8 mouse cellular contexts compared by ENCODE assay signal in genomic region chr11:35852731-35853130, GRCm38 (mm10). TPM values are rescaled to one million over a fixed set of nuclear protein-coding genes. Genes with fewer than 3 reads are reported as not detected.
DNase-seq lines count a peak whose midpoint lies in the region; ATAC-seq lines count a peak whose summit lies in the region.

No protein-coding gene starts in this region.

- no peaks in the 10 kb centered on the region for H3K27me3 ChIP-seq in heart, embryonic 10.5 days (ENCODE audit: insufficient read depth, poor library complexity, severe bottlenecking)
- H3K27me3 ChIP-seq in liver, embryonic 13.5 days: no peaks in the 10 kb centered on the region

- no peak overlapping the region for H3K4me3 ChIP-seq in heart, embryonic 10.5 days
- no peak overlapping the region for H3K4me3 ChIP-seq in liver, embryonic 13.5 days (replicated peaks)

- H3K4me1 ChIP-seq in heart, embryonic 10.5 days: peaks cover 11% of the 10 kb centered on the region
- no peaks in the 10 kb centered on the region for H3K4me1 ChIP-seq in liver, embryonic 13.5 days (replicated peaks)

- H3K9ac ChIP-seq in liver, embryonic 13.5 days: no peak overlapping the region

- no peaks in the 10 kb centered on the region for H3K9me3 ChIP-seq in heart, embryonic 10.5 days
- no peaks in the 10 kb centered on the region for H3K9me3 ChIP-seq in liver, embryonic 13.5 days (replicated peaks)

- ATAC-seq in liver, embryonic 13.5 days (ENCODE audit: low read depth): no peak

- 55% methylated on average over 4 of the region's 4 CpGs for WGBS in heart, embryonic 10.5 days
- WGBS in liver, embryonic 13.5 days (ENCODE audit: insufficient replicate concordance): 37% methylated on average over 4 of the region's 4 CpGs

- DNase-seq in heart, adult 18-20 months: peak; percentile 20 to 29
- no peak for DNase-seq in heart, embryonic 10.5 days (ENCODE audit: low spot score)
- peak; percentile 26 to 41 for DNase-seq in right cerebral cortex, adult 2 months (ENCODE audit: low spot score in 2 of 2)
- no peak for DNase-seq in right cerebral cortex, postnatal 14 days
- DNase-seq in adrenal gland, adult 2 months: peak; percentile 35
- DNase-seq in liver, embryonic 13.5 days: peak; percentile 18
- peak; percentile 40 for DNase-seq in thymus, postnatal 14 days
- DNase-seq in gastrocnemius, postnatal 4 days (ENCODE audit: low spot score in 2 of 2): no peak

- H3K36me3 ChIP-seq in heart, embryonic 10.5 days: peaks cover 15% of the 10 kb centered on the region; the same call in 1 of the 2 replicates
- H3K36me3 ChIP-seq in liver, embryonic 13.5 days: peaks cover 4% of the 10 kb centered on the region; the same call in 1 of the 2 replicates

- H3K27ac ChIP-seq in heart, embryonic 10.5 days: no peak overlapping the region
- no peak overlapping the region for H3K27ac ChIP-seq in liver, embryonic 13.5 days

- no peak overlapping the region for H3K4me2 ChIP-seq in liver, embryonic 13.5 days

RNA-seq across cellular contexts. Expression of gene Rars, which starts 18.4 kb away (rescaled TPM):
- total RNA-seq in heart, adult 18-20 months (2021): 10 to 100 TPM; 35.6 to 36.2 TPM
- 92.6 and 106 TPM in 2 replicates for polyA plus RNA-seq in heart, embryonic 10.5 days (2016; fragmentation: Nextera tagmentation; extraction: Ambion mirVana)
- 10 to 100 TPM; 64.6 to 74.8 TPM for total RNA-seq in adrenal gland, adult 2 months (2021)
- polyA plus RNA-seq in adrenal gland, adult 2 months (2012; rRNA removed): 3.6 and 4.9 TPM in 2 replicates
- polyA plus RNA-seq in liver, embryonic 13.5 days (2015; fragmentation: Nextera tagmentation; extraction: Ambion mirVana): 69.3 and 82.9 TPM in 2 replicates
- 10 to 100 TPM; 54.2 to 57.1 TPM for total RNA-seq in gastrocnemius, postnatal 4 days (2021)

RNA-seq across cellular contexts. Expression of gene Fbll1, which starts 54.0 kb away (rescaled TPM):
- not detected for total RNA-seq in heart, adult 18-20 months (2021)
- not detected in 2 replicates for polyA plus RNA-seq in heart, embryonic 10.5 days (2016; fragmentation: Nextera tagmentation; extraction: Ambion mirVana)
- not detected for total RNA-seq in adrenal gland, adult 2 months (2021)
- polyA plus RNA-seq in adrenal gland, adult 2 months (2012; rRNA removed): 0.66 and 0.68 TPM in 2 replicates
- polyA plus RNA-seq in liver, embryonic 13.5 days (2015; fragmentation: Nextera tagmentation; extraction: Ambion mirVana): not detected in 2 replicates
- total RNA-seq in gastrocnemius, postnatal 4 days (2021): not detected

Comparison
In these comparisons a context has a peak if more than half of its experiments do, and no peak if none do; other contexts are left out.
1. DNase-seq: peak in heart, adult 18-20 months (2 of 2), right cerebral cortex, adult 2 months (2 of 2), adrenal gland, adult 2 months (single experiment), liver, embryonic 13.5 days (single experiment) and thymus, postnatal 14 days (single experiment); none in heart, embryonic 10.5 days (single experiment), right cerebral cortex, postnatal 14 days (single experiment) and gastrocnemius, postnatal 4 days (0 of 2).